Mouse (Mus musculus) WW6 (cell line): ENCODE data around the gene Fam89a.

Experiments used
- DNase-seq: peaks from one replicate; pipeline ENCODE4 v3.0.0-alpha.2; 2013; ENCODE audit warnings: low read depth, low spot score

The Fam89a gene

GRCm38 (mm10) chr8:124751709-124752173 is at the start of gene Fam89a:
TSS of gene Fam89a (minus strand) at chr8:124751832.
- DNase-seq = peak; percentile 67

GRCm38 (mm10) chr8:124800542-124800941 is 48.9 kb upstream of the Fam89a start:
- no peak for DNase-seq

GRCm38 (mm10) chr8:124795781-124796488 is 44.3 kb upstream of the Fam89a start:
- DNase-seq = no peak

GRCm38 (mm10) chr8:124794486-124794780 is 42.8 kb upstream of the Fam89a start:
- no peak for DNase-seq

- no peak for DNase-seq
These were observed 42.2 kb upstream of the Fam89a start for GRCm38 (mm10) chr8:124793661-124794485.

GRCm38 (mm10) chr8:124793172-124793651 is 41.6 kb upstream of the Fam89a start:
- DNase-seq = no peak

- no peak for DNase-seq
These were observed 41.1 kb upstream of the Fam89a start, which contains the start of gene Trim67 for GRCm38 (mm10) chr8:124792708-124793107. TSS of gene Trim67 (plus strand) at chr8:124793092.

GRCm38 (mm10) chr8:124792186-124792585 is 40.6 kb upstream of the Fam89a start:
- DNase-seq = no peak

- DNase-seq = no peak
These were observed 40.1 kb upstream of the Fam89a start for GRCm38 (mm10) chr8:124791751-124792150.

GRCm38 (mm10) chr8:124790676-124791075 is 39.0 kb upstream of the Fam89a start:
- DNase-seq = no peak

- no peak for DNase-seq
These were observed 33.0 kb upstream of the Fam89a start for GRCm38 (mm10) chr8:124784613-124785012.

- no peak for DNase-seq
These were observed 31.6 kb upstream of the Fam89a start for GRCm38 (mm10) chr8:124783228-124783627.

- no peak for DNase-seq
These were observed 30.8 kb upstream of the Fam89a start for GRCm38 (mm10) chr8:124782431-124782830.

GRCm38 (mm10) chr8:124780236-124780635 is 28.6 kb upstream of the Fam89a start:
- no peak for DNase-seq

- no peak for DNase-seq
These were observed 24.1 kb upstream of the Fam89a start for GRCm38 (mm10) chr8:124775695-124776094.

GRCm38 (mm10) chr8:124772389-124772788 is 20.8 kb upstream of the Fam89a start:
- DNase-seq = no peak

GRCm38 (mm10) chr8:124763061-124763460 is 11.4 kb upstream of the Fam89a start:
- DNase-seq = no peak

GRCm38 (mm10) chr8:124758544-124758943 is 6.9 kb upstream of the Fam89a start:
- no peak for DNase-seq

- DNase-seq = no peak
These were observed 5.0 kb upstream of the Fam89a start for GRCm38 (mm10) chr8:124756601-124757000.

- no peak for DNase-seq
These were observed 4.5 kb upstream of the Fam89a start for GRCm38 (mm10) chr8:124756153-124756552.

GRCm38 (mm10) chr8:124755481-124755880 is 3.8 kb upstream of the Fam89a start:
- DNase-seq = no peak

- DNase-seq = no peak
These were observed 3.2 kb upstream of the Fam89a start for GRCm38 (mm10) chr8:124754792-124755190.
